Mouse (Mus musculus) central nervous system, embryonic 14 days (tissue): ENCODE results near the gene Rbm14. TPM values are rescaled to one million over a fixed set of nuclear protein-coding genes. Genes with fewer than 3 reads are reported as not detected.

Experiments
- polyA plus RNA-seq: library from polyadenylated mRNA; depleted of rRNA; stranded (reverse); fragments of >200 nt; gene quantifications from 2 replicates; pipeline ENCODE4 v1.2.3, GENCODE M21; 2012; rRNA removed

Gene Rbm14
- polyA plus RNA-seq: 59.1 and 61.9 TPM in 2 replicates

DNA sequence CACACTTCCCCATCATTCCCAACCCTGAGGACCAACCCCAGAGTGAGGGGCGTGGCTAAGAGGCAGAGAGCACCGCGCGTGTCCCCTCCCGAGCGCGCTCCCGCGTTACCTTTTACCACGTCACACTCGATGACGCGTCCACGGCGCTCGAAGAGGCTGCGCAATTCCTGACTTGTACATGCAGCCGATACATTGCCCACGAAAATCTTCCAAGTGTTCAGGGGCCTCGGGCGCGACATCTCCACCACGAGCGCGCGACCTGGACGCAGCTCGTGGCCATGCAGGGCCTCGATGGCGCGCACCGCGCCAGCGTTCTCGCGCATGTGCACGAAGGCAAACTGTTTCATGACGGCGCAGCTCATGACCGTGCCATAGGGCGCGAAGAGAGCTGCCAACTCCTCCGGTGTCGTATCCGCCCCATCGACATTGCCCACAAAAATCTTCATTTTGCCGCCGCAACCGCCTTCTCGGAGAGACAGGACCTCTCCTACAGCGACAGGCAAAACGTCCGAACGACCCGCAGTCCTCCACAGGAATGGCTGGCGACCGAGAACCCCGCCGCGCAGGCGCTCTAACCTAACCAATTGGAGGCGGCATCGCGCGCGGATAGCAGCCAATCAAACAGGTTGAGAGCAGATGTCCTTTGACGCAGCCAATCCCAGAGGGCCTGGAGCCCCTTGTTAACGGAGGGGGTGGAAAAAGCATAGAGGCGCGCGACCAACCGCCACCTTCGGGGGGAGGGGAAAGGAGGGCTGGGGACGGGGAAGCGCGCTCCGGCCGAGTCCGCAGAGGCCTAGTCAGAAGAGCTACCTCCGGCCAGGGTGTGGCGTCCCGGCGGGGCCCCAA is at the start of gene Rbm14, which contains the start of gene Gm21992:
Rbm14 (minus strand) TSS at position 572 of the 846 bp plus-strand sequence.
Gm21992 (minus strand) TSS at position 550 of the 846 bp plus-strand sequence.

DNA sequence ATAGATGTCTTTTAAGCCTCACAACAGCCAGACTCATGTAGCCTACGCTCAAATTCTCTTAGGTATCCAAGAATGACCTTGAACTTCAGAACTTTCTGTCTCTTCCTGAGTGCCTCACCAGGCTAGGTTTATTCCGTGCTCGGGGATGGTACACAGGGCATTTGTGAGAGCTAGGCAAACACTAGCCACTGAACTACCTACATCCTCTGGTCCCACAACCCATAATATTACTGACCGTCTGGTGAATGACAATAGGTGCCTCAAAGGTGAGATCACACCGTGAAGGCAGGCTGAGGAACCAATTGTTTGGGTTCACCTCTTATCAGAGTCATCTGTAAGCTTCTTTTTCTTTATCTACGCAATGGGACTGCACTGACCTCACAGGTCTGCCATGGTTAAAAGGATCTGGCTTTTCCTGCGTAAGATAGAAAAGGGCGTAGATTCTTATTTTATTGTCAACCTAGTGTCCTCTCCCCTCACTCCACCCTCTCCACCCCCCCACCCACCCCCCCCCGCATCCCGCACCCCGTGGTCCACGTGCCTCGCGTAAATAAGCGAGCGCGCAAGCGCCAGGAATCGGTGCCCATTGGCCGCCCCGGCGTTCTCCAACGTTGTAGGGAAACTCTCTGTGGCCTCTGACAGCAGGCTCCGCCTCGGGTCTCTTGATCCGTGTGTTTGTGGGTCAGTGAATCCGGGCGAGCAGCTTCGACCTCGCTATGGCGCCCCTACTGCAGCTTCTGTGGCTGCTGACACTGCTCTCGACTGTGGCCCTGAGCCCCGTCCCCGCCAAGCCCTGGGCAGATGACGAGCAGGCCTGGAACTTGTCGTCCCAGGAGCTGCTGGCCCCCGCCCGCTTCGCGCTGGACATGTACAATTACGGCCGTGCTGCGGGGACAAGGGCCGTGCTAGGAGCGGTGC is 43.4 kb upstream of the Rbm14 start, which contains the start of gene Ctsf:
Ctsf (plus strand) TSS at position 579 of the 918 bp plus-strand sequence.

DNA sequence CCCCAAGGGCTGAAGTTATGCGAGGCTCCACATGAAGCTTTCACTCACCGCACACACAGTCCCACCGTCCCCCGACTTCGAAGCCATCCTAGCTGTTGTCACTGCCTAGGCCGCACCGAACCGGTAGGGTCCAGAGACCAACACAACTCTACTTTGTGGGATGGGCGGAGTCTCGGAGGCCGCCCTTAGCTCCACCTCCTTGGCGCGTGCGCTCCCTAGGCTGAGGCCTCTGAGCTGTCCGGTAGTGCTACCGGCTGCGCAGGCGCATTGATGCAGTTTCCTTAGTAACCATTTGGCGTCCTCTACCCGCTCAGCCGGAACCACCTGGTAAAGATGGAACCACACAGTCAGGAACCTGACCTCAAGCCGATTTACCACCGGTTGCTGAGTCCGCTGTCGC is 27.7 kb upstream of the Rbm14 start, which contains the start of the genes Ccs and Ccdc87:
Ccs (minus strand) TSS at position 184 of the 400 bp plus-strand sequence.
Ccdc87 (plus strand) TSS at position 218 of the 400 bp plus-strand sequence.

DNA sequence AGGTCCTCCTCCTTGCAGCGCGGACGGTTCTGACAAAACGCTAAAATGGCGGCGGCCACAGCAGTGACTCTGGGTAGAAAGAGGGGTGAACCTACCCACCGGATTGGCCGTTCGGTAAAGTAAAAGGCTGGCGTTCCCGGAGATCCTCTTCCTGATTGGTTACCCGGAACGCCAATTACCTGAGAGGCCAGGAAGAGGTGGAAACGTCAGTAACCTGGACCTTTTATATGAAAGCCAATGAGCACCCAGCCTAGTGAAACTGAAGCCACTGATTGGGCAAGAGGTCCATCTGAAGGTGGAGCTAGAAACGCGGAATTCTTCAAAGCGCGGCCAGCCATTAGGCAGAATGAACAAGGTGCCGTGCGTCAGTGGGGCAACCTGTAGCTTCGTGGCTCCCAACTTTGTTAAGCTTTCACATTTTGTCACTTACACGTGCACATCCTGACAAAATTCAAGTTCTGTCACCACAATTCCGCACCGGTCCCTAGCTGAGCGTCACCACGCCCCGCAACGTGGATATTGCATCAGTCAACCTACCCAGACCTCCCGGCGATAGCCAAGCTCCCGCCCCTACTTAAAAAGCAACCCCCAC is 17.5 kb downstream of the Rbm14 start, which contains the start of gene Rbm4:
Rbm4 (minus strand) TSS at position 71 of the 592 bp plus-strand sequence.

DNA sequence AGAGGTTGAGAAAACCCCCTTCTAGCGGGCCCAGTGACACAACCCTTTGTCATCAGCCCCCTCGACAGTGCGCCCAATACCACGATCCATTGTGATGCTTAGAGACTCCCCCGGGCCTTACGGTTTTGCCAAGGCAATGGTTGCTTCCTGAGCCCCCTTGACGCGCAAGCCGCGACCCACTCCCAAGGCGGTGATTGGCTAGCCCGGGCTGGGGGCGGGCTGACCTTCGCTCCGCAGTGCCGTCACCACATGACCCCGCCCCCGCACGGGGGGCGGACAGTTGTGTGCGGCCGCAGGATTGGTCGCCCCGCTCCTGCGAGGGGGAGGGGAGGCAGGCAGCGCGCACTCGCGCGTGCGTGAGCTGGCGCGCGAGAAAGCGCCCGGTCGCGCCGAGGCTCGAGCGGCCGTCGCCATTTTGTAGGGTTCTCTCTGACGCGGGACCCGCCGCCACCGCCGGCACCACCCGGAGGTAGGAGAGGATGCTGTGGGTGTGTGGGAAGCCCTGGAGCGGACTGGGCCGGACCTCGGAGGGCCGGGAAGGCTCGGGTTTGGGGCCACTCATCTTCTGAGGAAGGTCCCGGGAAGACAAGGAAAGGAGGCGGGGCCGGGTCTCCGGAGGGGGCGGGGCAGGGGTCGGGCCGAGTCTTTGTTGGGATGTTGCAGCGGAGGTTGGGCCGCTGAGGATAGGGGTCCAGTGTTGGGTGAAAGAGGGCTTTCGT is 55.1 kb downstream of the Rbm14 start, which contains the start of gene Rbm4b:
Rbm4b (plus strand) TSS at position 305 of the 719 bp plus-strand sequence.

Other genes starting within 250 kb of the Rbm14 start
- gene Lrfn4, start 196.0 kb downstream of the Rbm14 start, polyA plus RNA-seq: 72.8 TPM in 2 replicates
- gene Rce1, start 186.0 kb downstream of the Rbm14 start, polyA plus RNA-seq: 67.2 and 67.5 TPM in 2 replicates
- gene Gm960, start 113.0 kb downstream of the Rbm14 start, polyA plus RNA-seq: 4.1 and 4.2 TPM in 2 replicates
- 33.1 and 35.5 TPM in 2 replicates for gene Sptbn2, start 100.5 kb downstream of the Rbm14 start, polyA plus RNA-seq
- gene Rbm4b, start 55.1 kb downstream of the Rbm14 start, polyA plus RNA-seq: 89.3 and 101 TPM in 2 replicates
- gene Rbm4, start 17.7 kb downstream of the Rbm14 start, polyA plus RNA-seq: 150 and 168 TPM in 2 replicates
- gene Gm21992, start within 50 bp of the Rbm14 start, polyA plus RNA-seq: 17.5 and 26.3 TPM in 2 replicates
- gene Ccs, start 27.7 kb upstream of the Rbm14 start, polyA plus RNA-seq: 44.2 and 54.2 TPM in 2 replicates
- gene Ccdc87, start 27.7 kb upstream of the Rbm14 start, polyA plus RNA-seq: 0.28 and 0.48 TPM in 2 replicates
- 58.6 and 72.9 TPM in 2 replicates for gene Ctsf, start 43.5 kb upstream of the Rbm14 start, polyA plus RNA-seq
- gene Actn3, start 66.3 kb upstream of the Rbm14 start, polyA plus RNA-seq: 1.3 and 2.9 TPM in 2 replicates
- 33.2 and 34.5 TPM in 2 replicates for gene Zdhhc24, start 67.0 kb upstream of the Rbm14 start, polyA plus RNA-seq
- gene Bbs1, start 95.0 kb upstream of the Rbm14 start, polyA plus RNA-seq: 18.7 and 18.8 TPM in 2 replicates
- 110 and 111 TPM in 2 replicates for gene Dpp3, start 116.7 kb upstream of the Rbm14 start, polyA plus RNA-seq
- gene Peli3, start 131.5 kb upstream of the Rbm14 start, polyA plus RNA-seq: 8.6 and 9.1 TPM in 2 replicates
- gene Mrpl11, start 150.5 kb upstream of the Rbm14 start, polyA plus RNA-seq: 86.3 and 93.6 TPM in 2 replicates
- gene Npas4, start 178.7 kb upstream of the Rbm14 start, polyA plus RNA-seq: 4.5 and 4.8 TPM in 2 replicates
- 22.4 and 26.9 TPM in 2 replicates for gene Slc29a2, start 212.2 kb upstream of the Rbm14 start, polyA plus RNA-seq
- 34.8 and 39.6 TPM in 2 replicates for gene B4gat1, start 227.2 kb upstream of the Rbm14 start, polyA plus RNA-seq
- 2.7 and 3.4 TPM in 2 replicates for gene AC124502.3, start 227.3 kb upstream of the Rbm14 start, polyA plus RNA-seq
- gene Brms1, start 229.7 kb upstream of the Rbm14 start, polyA plus RNA-seq: 41.3 and 46.9 TPM in 2 replicates
- gene Rin1, start 238.8 kb upstream of the Rbm14 start, polyA plus RNA-seq: 3.0 and 3.7 TPM in 2 replicates